Mouse (Mus musculus) hindbrain, embryonic 15.5 days (tissue): ENCODE measurements around the gene Slc35g3. TPM values are rescaled to one million over a fixed set of nuclear protein-coding genes. Genes with fewer than 3 reads are reported as not detected.
A peak's percentile ranks its signal among the peaks of the same experiment; 100 is the strongest.
"Not testable (repeated sequence)": the region's sequence is repeated elsewhere in the genome, so short reads cannot be mapped to it uniquely, and the experiment has no call there.

Experiments
- ATAC-seq: fragments of 200-750 bp; cut with Nextera tagmentation; 2 replicates; pipeline ENCODE4 v1.8.0; 2017; ENCODE audit warnings: low read depth, moderate number of reproducible peaks, moderate TSS enrichment; ENCODE audit not compliant: low FRiP score
- H3K27ac ChIP-seq: fragments of 300-500 bp; sonication (generic); replicated peaks from 2 replicates; pipeline ENCODE4 v1.5.1; 2015; ENCODE audit warnings: mild to moderate bottlenecking, inconsistent platforms
- H3K27me3 ChIP-seq: fragments of 300-500 bp; sonication (generic); 2 replicates; pipeline ENCODE4 v1.6.1; 2015; ENCODE audit warnings: control low read depth, inconsistent platforms
- H3K36me3 ChIP-seq: fragments of 300-500 bp; sonication (generic); 2 replicates; pipeline ENCODE4 v1.6.1; 2015; ENCODE audit warnings: control low read depth, inconsistent platforms
- H3K4me1 ChIP-seq: fragments of 300-500 bp; sonication (generic); replicated peaks from 2 replicates; pipeline ENCODE4 v1.6.1; 2015; ENCODE audit warnings: control low read depth, inconsistent platforms
- H3K4me2 ChIP-seq: fragments of 300-500 bp; sonication (generic); 2 replicates; pipeline ENCODE4 v1.6.1; 2015; ENCODE audit warnings: moderate library complexity, mild to moderate bottlenecking, inconsistent platforms
- H3K4me3 ChIP-seq: fragments of 300-500 bp; sonication (generic); 2 replicates; pipeline ENCODE4 v1.5.1; 2015; ENCODE audit warnings: mild to moderate bottlenecking, inconsistent platforms
- H3K9ac ChIP-seq: fragments of 300-500 bp; sonication (generic); 2 replicates; pipeline ENCODE4 v1.6.1; 2015; ENCODE audit warnings: inconsistent platforms
- H3K9me3 ChIP-seq: fragments of 300-500 bp; sonication (generic); 2 replicates; pipeline ENCODE4 v1.6.1; 2016; ENCODE audit warnings: control low read depth, inconsistent platforms
- WGBS: fragments of 180-500 bp; shearing (Covaris S2); methylation state at CpG from one replicate; pipeline ENCODE4 v1.1.7; 2015; 5-methylcytosine and 5-hydroxymethylcytosine counted together
- polyA plus RNA-seq: library from polyadenylated mRNA; unstranded; fragments of >200 nt; fragmentation: Nextera tagmentation; extraction: Ambion mirVana; gene quantifications from 2 replicates; pipeline ENCODE4 v1.2.1, GENCODE M21; 2015

Slc35g3 gene
- polyA plus RNA-seq, 1 experiment from 2014 or later: 0.51 TPM

GRCm38 (mm10) chr11:69760160-69760900, 1.4 kb downstream of the Slc35g3 start:
- ATAC-seq: no peak
- H3K4me3 ChIP-seq: peak overlapping the region; percentile 46
- H3K9me3 ChIP-seq: no peaks in the 10 kb centered on the region
- H3K27me3 ChIP-seq: no peaks in the 10 kb centered on the region
- peak overlapping the region; percentile 79 for H3K4me2 ChIP-seq
- WGBS: 77% methylated on average over 14 of the region's 14 CpGs
- peak overlapping the region; percentile 62 for H3K9ac ChIP-seq
- peak overlapping the region; percentile 97 for H3K27ac ChIP-seq
- H3K36me3 ChIP-seq: no peaks in the 10 kb centered on the region
- H3K4me1 ChIP-seq: peaks cover 43% of the 10 kb centered on the region

DNA sequence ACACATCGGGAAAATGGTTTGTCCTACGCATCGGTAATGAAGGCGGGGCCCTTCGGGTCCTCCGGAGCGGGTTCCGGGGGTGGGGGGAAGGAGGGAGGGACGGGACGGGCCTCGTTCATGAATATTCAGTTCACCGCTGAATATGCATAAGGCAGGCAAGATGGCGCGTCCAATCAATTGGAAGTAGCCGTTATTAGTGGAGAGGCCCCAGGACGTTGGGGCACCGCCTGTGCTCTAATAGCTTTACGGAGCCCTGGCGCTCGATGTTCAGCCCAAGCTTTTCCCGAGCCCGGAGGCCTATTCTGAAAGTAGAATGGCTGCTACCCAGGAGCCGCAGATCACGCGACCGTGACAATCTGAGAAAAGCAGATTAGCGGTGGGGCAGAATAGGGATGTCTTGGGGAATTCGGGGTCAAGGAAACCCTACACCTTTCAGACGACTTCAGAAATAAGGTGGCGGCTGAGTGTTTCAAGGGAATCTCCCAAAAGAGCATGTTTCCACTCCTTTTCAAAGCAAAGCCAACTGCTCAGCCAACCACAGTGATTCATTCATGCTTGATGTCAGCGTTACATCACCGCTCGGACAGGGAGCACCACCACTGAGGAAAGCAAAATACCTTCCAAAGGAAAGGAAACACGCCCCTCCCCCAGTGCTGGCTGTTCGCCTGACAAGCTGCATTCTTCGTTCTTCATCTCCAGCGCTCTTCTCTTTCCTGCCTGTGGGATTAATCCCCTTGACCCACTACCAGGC, 2.6 kb downstream of the Slc35g3 start:
- Histone ChIP-seq H3K27me3 (no peaks in the 10 kb centered on the region), H3K36me3 (no peaks in the 10 kb centered on the region), H3K9me3 (no peaks in the 10 kb centered on the region), H3K27ac (peak overlapping the region; percentile 97), H3K4me2 (peak overlapping the region; percentile 79), H3K4me3 (peak overlapping the region; percentile 46), H3K9ac (peak overlapping the region; percentile 62), H3K4me1 (peaks cover 49% of the 10 kb centered on the region)
- ATAC-seq: peak; percentile 91
- WGBS: under 1% methylated on average over 37 of the region's 37 CpGs

DNA sequence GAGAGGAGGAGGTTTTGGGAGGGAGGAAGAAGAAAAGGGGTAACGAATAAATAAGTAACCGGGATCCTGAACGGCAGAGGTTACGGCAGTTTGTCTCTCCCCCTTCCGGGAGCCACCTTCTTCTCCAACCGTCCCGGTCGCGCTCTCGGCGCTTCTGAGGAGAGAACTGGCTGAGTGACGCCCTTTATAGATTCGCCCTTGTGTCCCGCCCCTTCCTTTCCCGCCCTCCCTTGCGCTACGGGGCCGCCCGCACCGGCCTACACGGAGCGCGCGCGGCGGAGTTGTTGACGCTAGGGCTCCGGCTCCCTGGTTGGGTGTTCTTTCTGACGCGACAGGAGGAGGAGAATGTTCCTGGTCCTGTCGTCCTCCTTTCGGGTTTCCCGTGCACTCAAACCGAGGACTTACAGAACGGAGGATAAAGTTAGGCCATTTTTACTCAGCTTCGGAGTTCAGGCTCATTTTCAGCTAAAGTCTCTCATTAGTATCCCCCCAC, 3.2 kb downstream of the Slc35g3 start, which contains the start of gene Polr2a:
Polr2a (minus strand) TSS at position 160 of the 493 bp plus-strand sequence.
- Histone ChIP-seq H3K4me1 (peaks cover 55% of the 10 kb centered on the region), H3K4me2 (peak within 1 kb of the TSS; percentile 79), H3K27ac (peak within 1 kb of the TSS; percentile 97), H3K36me3 (no peaks in the 10 kb centered on the region), H3K9me3 (no peaks in the 10 kb centered on the region), H3K9ac (peak within 1 kb of the TSS; percentile 66), H3K4me3 (peak within 1 kb of the TSS; percentile 46), H3K27me3 (no peaks in the 10 kb centered on the region)
- ATAC-seq: peak; percentile 93
- under 1% methylated on average over 25 of the region's 36 CpGs for WGBS

DNA sequence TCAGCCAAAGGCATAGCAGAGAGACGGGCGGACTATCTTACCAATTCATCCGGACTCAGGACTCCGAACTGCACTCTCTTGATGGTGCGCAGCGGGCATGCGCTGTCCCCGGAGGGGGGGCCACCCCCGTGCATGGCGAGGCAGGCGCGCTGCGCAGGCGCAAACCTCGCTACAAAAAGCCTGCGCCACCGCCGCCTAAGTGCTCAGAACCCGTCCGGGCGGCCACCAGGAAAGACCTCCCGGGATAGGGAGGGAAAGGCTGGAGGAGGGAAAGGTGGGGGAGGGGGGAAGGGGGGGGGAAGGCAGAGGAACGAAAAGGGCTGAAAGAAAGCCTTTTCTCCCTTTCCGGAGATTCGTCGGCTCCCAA, 3.7 kb downstream of the Slc35g3 start:
- Histone ChIP-seq H3K27me3 (no peaks in the 10 kb centered on the region), H3K9ac (peak overlapping the region; percentile 66), H3K9me3 (no peaks in the 10 kb centered on the region), H3K4me1 (peaks cover 55% of the 10 kb centered on the region), H3K36me3 (no peaks in the 10 kb centered on the region), H3K4me3 (peak overlapping the region; percentile 46), H3K4me2 (peak overlapping the region; percentile 79), H3K27ac (peak overlapping the region; percentile 97)
- under 1% methylated on average over 23 of the region's 26 CpGs for WGBS
- peak; percentile 83 for ATAC-seq

GRCm38 (mm10) chr11:69757303-69758089, 4.3 kb downstream of the Slc35g3 start:
- Histone ChIP-seq H3K27me3 (no peaks in the 10 kb centered on the region), H3K4me2 (peak overlapping the region; percentile 79), H3K4me3 (peak overlapping the region; percentile 46), H3K36me3 (no peaks in the 10 kb centered on the region), H3K9me3 (no peaks in the 10 kb centered on the region), H3K4me1 (peaks cover 55% of the 10 kb centered on the region), H3K9ac (peak overlapping the region; percentile 66), H3K27ac (peak overlapping the region; percentile 97)
- ATAC-seq: no peak
- WGBS: 42% methylated on average over 9 of the region's 9 CpGs

DNA sequence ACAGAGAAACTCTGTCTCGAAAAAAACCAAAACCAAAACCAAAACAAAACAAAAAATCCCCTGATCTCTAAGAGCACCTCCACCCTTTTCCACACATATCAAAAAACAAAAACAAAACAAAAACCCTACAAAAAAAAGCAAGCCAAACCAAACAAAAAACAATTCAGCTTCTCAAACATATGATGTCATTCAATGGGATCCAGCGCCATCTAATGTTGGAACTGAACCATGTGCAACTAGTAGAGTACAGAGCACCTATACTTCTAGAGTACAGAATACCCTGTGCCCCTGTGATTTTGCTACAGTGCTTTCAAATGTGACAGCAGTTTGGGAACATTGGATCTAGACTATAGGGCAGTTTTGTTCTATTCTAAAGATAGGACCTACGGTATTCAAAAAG, 7.1 kb downstream of the Slc35g3 start:
- no peaks in the 10 kb centered on the region for H3K27me3 ChIP-seq
- ATAC-seq: no peak
- WGBS: 61% methylated on average over 3 of the region's 3 CpGs
- no peaks in the 10 kb centered on the region for H3K36me3 ChIP-seq
- H3K4me2 ChIP-seq: peak overlapping the region; percentile 79
- peaks cover 43% of the 10 kb centered on the region for H3K4me1 ChIP-seq
- no peaks in the 10 kb centered on the region for H3K9me3 ChIP-seq
- no peak overlapping the region for H3K9ac ChIP-seq
- H3K27ac ChIP-seq: no peak overlapping the region
- H3K4me3 ChIP-seq: 0 out of 2 replicates have a peak overlapping the region, but pooled peaks have one; percentile 5

GRCm38 (mm10) chr11:69754233-69754632, 7.5 kb downstream of the Slc35g3 start:
- no peak for ATAC-seq
- no peak overlapping the region for H3K27ac ChIP-seq
- no peaks in the 10 kb centered on the region for H3K36me3 ChIP-seq
- 90% methylated on average over 5 of the region's 5 CpGs for WGBS
- H3K9ac ChIP-seq: no peak overlapping the region
- peak overlapping the region; percentile 79 for H3K4me2 ChIP-seq
- H3K27me3 ChIP-seq: no peaks in the 10 kb centered on the region
- H3K4me3 ChIP-seq: 0 out of 2 replicates have a peak overlapping the region, but pooled peaks have one; percentile 5
- no peaks in the 10 kb centered on the region for H3K9me3 ChIP-seq
- H3K4me1 ChIP-seq: peaks cover 40% of the 10 kb centered on the region

DNA sequence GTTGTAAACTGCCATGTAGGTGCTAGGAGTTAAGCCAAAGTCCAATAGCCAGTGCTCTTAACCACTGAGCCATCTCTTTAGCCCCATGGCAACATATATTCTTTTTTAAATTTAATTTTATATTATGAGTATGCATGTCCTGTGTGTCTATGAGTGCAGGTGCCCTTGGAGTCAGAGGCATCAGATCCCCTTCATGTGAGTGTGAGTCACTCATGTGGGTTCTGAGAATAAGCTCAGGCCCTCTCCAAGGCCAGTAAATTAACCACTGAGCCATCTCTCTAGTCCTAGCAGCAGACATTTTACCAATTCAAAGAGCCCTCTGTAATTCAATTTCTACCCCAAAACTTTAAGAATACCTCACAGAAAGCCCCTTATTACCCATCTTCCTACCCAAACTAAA, 9.1 kb downstream of the Slc35g3 start:
- H3K4me3 ChIP-seq: no peak overlapping the region
- no peak for ATAC-seq
- H3K36me3 ChIP-seq: 0 out of 2 replicates have a peak, but pooled peaks cover 5% of the 10 kb centered on the region
- peaks cover 40% of the 10 kb centered on the region for H3K4me1 ChIP-seq
- H3K27me3 ChIP-seq: no peaks in the 10 kb centered on the region
- H3K9me3 ChIP-seq: no peaks in the 10 kb centered on the region
- H3K27ac ChIP-seq: no peak overlapping the region
- H3K4me2 ChIP-seq: no peak overlapping the region
- no peak overlapping the region for H3K9ac ChIP-seq

DNA sequence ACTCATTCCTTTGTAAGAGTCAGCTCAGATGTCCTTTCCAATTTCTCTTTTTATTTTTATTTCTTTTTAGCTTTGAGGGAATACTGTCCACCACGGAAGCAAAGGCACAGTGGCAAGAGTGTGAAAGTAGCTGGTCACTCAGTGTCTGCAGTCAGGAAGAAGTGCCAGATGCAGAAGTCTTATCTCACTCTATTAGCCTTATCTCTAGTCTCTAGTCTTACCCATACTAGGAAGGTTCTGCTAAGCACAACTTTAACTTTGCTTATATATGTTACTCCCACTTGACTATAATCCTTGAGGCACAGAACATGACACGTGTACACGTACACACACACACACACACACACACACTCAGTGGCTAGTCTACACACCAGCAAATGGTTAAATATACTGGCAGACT, 10.1 kb downstream of the Slc35g3 start:
- Histone ChIP-seq H3K36me3 (peaks cover 12% of the 10 kb centered on the region), H3K9me3 (no peaks in the 10 kb centered on the region), H3K4me1 (peaks cover 29% of the 10 kb centered on the region), H3K4me3 (no peak overlapping the region), H3K27me3 (no peaks in the 10 kb centered on the region), H3K27ac (no peak overlapping the region), H3K9ac (no peak overlapping the region), H3K4me2 (no peak overlapping the region)
- WGBS: 89% methylated on average over 3 of the region's 3 CpGs
- ATAC-seq: no peak

- H3K36me3 ChIP-seq: peaks cover 24% of the 10 kb centered on the region
- not testable (repeated sequence) for H3K9me3 ChIP-seq, H3K9ac ChIP-seq, H3K4me1 ChIP-seq, H3K4me2 ChIP-seq, H3K27me3 ChIP-seq, H3K27ac ChIP-seq, ATAC-seq, H3K4me3 ChIP-seq
- WGBS: 85% methylated on average over 2 of the region's 3 CpGs
Measured at GRCm38 (mm10) chr11:69731408-69731807, 30.4 kb downstream of the Slc35g3 start.

DNA sequence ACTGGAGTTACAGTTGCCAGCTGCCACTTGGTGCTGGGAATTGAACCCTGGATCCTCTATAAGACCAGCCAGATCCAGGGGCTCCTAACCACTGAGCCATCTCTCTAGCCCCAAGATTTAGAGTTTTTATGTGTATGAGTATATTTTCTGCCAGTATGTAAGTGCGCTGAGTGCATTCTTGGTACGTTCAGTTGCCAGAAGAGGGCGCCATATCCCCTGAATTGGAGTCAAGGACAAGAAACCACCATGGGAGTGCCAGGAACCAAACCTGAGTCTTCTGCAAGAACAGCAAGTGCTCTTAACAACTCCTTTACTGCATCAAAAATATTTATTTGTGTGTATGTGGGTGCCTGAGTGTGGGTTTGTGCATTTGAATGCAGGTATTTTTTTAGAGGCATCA, 32.7 kb downstream of the Slc35g3 start:
- Histone ChIP-seq H3K9me3 (no peaks in the 10 kb centered on the region), H3K27ac (no peak overlapping the region), H3K4me3 (no peak overlapping the region), H3K27me3 (no peaks in the 10 kb centered on the region), H3K9ac (no peak overlapping the region), H3K36me3 (peaks cover 2% of the 10 kb centered on the region; the same call in 1 of the 2 replicates), H3K4me1 (no peaks in the 10 kb centered on the region), H3K4me2 (no peak overlapping the region)
- WGBS: 24% methylated on average over 3 of the region's 3 CpGs
- ATAC-seq: no peak
